Mouse (Mus musculus): ENCODE results near the gene Abca13.

GRCm38 (mm10) chr11:9568302-9568701 lies 376.6 kb downstream of the Abca13 start:
- TF ChIP-seq CTCF (IDR thresholded peaks at IDR 0.05; ENCODE audit: low read depth) (no peak), EP300 (IDR thresholded peaks at IDR 0.05; ENCODE audit: low read depth) (no peak)

Measured in liver, embryonic 14.5 days (tissue).